Mouse (Mus musculus): ENCODE measurements around the gene Ap2b1.

DNA sequence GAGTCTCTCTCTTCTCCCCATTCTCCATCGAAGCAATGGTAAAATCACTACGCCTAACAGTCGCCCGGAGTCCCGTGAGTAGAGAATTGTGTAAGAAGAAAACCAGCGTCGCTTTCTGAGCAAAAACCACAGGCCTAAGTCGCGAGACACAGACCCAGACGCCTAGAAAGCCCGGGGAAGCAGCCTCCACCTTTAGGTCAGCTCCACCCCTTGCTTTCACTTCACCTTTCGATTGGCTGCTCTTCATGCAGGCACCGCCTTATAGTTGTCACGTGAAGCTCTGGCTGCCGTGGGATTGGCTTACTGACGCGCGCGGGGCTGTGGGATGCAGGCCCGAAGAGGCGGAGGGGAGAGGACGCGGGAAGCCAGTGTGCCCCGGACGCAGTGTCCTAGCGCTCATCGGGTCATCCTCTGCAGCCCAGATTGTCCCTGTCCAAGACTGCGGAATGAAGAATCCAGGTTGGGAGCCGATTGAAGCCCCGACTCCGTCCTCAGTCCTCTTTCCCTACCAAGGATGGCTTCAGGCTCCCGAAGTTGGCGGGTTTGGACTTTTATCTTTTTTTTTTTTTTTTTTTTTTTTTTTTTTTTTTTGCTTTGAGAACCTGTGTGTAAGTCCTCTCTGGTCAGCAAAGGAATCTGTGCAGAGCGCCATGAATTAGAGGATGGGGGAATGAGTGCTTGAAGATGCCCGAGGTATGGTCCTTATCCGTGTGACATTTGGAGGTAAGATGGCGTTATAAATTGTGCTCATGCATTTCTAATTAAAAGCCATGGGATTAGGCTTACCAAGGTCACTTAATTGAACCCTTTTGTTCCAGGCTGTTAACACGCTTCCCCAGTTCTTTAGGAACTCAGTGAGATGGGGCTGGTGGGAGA lies 7.2 kb upstream of the Ap2b1 start:
- TF ChIP-seq CTCF (IDR thresholded peaks at IDR 0.05; ENCODE audit: borderline replicate concordance, insufficient read depth, low read length) (no peak), POLR2A (IDR thresholded peaks at IDR 0.05; ENCODE audit: low read depth, low read length) (peak; percentile 80)

Data from embryonic fibroblast, embryonic 13.5 days (primary cell).